Mouse (Mus musculus) fat pad, adult 2 months (tissue): Measurements from ENCODE around the gene Tyk2.
A peak's percentile ranks its signal among the peaks of the same experiment; 100 is the strongest.

Experiments
- DNase-seq: peaks from one replicate; pipeline ENCODE4 v3.0.0-alpha.2; 2011; ENCODE audit warnings: low read depth, low spot score; ENCODE audit errors: extremely low read depth

Tyk2 gene

DNA sequence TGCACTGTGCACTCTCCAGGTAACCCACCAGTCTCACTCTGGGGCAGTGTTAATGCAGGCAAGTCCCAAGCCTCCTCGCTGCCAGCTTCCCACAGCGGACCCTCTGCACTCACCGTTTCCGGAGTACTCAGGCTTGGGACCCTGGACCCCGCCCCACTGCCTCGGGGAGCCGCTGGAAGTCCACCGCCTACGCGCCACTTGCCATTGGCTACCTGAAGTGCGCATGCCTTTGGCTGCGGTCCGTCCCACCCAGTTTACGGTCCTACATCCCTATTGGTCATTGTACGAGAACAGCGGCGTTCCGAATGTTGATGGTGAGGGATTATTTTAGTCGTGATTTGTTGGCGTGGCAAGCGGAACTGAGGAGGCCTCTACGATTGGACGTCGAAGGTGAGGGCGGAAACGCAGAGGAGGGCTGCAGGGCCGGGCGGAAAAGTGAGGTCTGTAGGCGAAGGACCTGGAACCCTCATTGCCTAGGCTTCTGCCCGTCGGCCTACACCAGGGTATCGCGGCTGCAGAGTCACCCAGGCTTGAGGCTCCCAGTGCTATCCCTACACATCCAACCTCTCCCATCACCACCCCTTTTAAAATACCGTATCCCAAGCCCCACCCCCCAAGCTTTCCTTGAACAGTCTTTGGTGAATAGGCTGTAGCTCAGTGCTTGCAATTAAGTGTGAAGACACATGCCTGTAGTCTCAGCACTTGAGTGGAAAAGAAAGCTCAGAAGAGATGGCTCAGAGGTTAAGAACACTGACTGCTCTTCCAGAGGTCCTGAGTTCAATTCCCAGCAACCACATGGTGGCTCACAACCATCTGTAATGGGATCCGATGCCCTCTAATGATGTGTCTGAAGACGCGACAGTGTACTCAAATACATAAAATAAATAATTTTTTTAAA, at the start of gene Tyk2:
TSS of gene Tyk2 (minus strand) at position 185 of the 898 bp plus-strand sequence.
- peak; percentile 95 for DNase-seq

DNA sequence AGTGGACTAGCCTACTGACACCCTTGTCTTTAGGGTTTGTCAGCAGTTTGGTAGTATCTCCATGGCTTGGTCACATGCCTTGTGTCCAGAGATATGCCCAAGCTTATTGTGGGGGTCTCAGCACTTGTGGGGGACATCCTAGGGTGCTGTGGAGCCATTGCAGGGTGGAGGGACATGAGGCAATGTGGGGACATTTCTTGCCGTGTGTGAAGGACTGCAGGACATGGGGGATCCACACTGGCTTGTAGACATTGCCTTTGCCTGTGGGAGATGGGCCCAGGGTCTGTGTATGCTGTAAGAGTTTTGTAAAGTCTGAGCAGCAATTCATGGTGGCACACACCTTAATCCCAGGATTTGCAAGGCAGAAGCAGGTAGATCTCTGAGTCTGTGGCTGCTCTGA, 49.8 kb upstream of the Tyk2 start:
- DNase-seq, result no peak

GRCm38 (mm10) chr9:21180402-21180801, 49.4 kb upstream of the Tyk2 start:
- DNase-seq, result no peak

GRCm38 (mm10) chr9:21172364-21172763, 41.3 kb upstream of the Tyk2 start:
- DNase-seq, result no peak

DNA sequence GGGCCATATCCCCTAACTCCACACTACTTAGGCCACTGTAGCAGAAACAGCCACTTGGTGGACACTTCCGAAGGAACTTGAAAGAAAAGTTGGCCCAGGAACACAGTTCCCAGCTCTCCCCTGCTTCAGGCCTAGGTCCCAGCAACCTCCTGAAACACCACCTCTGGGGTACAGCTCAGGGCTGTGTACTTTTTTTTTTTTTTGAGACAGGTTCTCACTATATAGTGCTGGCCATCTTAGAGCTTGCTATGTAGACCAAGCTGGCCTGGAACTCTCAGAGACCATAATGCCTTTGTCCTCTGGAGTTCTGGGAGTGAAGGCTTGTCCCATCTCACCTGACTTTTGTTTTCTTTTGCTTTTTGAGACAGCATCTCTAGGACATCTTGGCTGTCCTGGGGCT, 38.1 kb upstream of the Tyk2 start:
- no peak for DNase-seq

DNA sequence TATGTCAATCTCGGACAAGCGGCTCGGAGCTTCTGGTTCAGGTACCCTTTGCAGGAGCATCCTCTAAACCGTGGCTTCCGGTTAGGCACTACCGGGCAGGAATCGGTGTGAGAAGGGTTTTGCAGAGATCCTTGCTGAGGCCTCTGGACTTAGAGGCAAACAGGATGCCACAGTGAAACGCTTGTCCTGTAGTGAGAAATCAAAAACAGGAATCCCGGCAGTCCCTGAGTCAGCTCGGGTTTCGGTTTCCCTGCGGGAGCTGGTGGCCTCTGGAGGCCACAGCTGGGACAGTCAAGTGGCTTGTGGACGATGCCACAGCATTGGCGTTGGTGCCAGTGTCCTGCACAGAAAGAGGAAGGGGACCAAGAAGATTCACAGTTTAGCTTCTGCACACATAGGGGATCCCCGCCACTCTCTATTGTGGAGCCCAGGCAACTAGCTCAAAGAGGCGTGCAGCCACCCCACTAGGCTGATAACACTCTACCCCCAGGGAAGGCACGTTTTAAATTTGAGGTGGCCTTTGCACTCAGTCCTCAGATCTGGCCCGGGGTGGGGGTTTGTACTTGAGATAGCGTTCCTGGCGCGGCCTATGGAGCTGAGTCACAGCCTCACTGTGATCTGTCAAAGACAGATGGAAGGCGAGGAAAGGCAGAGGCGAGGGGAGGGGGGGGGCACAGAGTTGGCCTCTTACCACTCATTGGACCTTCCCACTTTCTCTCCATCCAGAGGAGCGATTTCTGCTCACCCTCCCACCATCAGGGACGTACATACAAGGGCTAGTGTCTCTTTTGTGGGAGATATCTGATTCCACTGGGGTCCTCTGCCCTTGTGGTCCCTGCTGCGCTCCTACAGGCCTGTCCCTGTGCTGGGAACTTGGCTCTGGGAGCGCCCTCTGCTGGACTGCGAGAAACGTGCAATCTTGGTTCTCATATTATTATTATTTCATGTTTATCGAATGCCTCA, 37.4 kb upstream of the Tyk2 start:
- no peak for DNase-seq

DNA sequence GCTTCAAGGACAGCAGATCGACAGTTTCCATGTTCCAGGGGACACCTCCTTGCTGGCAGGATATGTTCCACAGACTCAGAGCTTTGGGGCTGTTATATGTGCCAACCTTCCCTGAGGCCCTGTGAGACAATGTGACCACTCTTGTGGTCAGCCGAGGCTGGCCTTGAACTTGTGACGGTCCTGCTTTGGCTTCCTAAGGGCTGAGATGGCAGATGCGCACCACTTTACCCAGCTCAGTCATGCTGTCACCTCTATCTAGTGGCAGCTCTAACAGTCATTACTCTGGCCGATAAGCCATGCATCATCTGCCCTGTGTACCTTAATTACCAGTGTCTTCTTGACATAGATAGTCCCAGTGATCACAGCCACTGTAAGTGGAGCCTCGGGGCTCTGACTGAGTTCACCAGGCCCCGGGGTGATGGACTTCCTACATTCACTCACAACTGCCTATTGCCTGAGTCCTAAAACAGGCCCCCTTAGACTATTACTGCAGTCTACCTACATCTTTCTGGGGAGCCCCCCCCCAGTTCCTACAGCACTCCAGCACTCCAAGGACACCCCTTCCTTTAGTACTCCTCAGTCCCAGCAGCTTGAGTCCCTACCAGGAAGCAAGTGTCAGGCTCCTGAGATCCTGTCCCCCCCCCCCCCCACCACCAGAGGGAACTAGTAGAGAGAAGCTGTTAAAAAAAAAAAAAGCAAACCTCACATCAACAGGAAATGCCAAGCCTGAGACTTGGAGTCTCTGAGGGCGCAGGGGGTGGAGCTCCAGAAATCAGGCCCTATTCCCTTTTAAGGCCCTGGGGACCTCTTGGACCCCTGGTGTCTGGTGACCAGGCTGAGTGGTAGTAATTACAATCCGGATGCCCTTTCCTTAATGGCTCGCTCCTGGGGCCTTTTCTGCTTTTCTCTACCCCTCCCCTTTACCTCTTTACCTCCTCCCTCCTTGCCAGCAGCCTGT, 36.4 kb upstream of the Tyk2 start:
- no peak for DNase-seq

- DNase-seq, result no peak
Measured at GRCm38 (mm10) chr9:21166516-21166915, 35.5 kb upstream of the Tyk2 start.

GRCm38 (mm10) chr9:21165952-21166451, 35.0 kb upstream of the Tyk2 start:
- no peak for DNase-seq

GRCm38 (mm10) chr9:21165041-21165951, 34.3 kb upstream of the Tyk2 start, which contains the start of gene Pde4a:
Gene Pde4a, plus strand, starts transcription at chr9:21165714.
- DNase-seq, result no peak

DNA sequence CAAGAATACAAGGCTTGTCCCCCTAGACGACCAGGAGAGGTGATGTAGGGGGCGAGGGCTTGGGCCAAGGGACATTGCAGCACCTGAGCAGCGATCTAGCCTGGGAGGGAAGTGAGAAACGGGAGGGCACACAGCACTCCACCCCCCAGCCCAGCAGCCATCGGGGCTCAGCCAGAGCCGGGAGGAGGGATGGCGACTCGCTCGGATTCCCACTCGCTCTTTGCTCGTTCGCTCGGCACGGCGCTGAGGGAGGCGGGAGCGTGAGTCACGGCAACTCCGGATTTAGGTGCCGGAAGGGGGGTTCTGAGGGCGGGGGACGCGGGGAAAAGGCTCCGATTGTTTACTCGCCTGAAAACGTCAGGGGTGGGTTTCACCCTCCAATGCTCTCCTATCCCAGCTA, 33.0 kb upstream of the Tyk2 start:
- DNase-seq, result no peak

- no peak for DNase-seq
Measured at GRCm38 (mm10) chr9:21163086-21164050, 32.3 kb upstream of the Tyk2 start.

- DNase-seq, result no peak
Measured at GRCm38 (mm10) chr9:21161209-21161909, 30.3 kb upstream of the Tyk2 start.

DNA sequence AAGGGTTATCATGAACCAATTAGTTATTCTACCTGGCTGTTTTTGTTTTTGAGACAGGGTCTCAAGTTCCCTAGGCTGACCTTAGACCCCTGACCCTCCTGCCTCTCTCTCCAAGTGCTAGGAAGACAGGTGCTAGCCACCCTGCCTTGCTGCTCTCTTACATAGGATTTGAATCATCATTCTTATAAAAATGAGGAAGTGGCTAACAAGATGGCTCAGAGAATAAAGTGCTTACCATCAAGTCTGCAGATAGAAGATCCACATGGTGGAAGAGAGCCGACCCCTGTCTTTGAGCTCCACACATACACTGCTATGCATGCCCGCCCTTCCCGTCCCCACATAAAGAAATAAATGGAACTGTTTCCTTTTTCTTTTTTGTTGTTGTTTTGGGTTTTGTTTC, 23.7 kb upstream of the Tyk2 start:
- no peak for DNase-seq

DNA sequence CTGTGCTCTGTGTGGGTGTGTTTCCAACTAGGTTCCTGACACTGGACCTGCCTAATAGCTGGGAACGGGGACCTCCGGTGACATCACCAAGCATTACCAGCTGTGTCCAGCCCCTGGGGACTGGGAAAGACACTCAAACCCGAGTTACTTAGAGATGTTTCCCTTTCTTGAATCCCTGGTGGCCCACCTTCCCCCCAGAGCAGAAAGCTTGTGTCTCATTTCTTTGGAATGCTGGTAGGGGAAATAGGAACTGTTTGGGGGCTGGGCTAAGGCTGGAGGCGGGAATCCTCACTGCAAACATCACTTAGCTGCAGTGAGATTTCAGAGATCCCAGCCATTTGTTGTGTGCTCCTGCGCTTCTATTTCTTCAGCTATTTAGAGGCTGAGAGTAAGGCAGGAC, 22.8 kb upstream of the Tyk2 start:
- no peak for DNase-seq

GRCm38 (mm10) chr9:21153331-21153730, 22.3 kb upstream of the Tyk2 start:
- no peak for DNase-seq

DNA sequence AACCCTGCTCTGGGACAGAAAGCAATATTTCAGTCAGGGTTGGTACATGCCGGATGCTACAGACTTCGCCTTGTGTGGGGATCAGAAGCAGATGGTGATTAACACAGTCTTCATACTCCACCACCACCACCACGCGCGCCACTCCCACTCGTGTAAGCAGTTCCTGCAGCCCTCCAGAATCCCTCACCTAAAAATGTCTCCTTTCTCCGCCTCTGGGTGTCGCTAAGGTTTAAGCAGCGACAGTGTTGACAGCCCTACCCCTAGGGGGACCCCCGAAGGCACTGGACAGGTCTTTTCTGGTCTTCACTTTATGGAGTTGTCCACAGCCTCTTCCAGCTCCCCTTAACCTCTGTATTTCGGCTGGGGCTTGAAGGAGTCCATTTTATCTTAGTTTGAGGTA, 21.7 kb upstream of the Tyk2 start:
- no peak for DNase-seq
